Mouse (Mus musculus) myocyte (in vitro differentiated cells): ENCODE measurements at regions not wholly inside any gene's neighbourhood (a gene's known extent, or its start where the extent isn't known, plus 50 kb on each side); places are given as distances from the start of the nearest gene placed in this dataset.

Source experiments
- H3K27me3 ChIP-seq: one replicate; pipeline ENCODE4 v1.6.1; 2011; ENCODE audit not compliant: control insufficient read depth, insufficient read depth, insufficient read length
- H3K36me3 ChIP-seq: one replicate; pipeline ENCODE4 v1.6.1; 2011; ENCODE audit not compliant: control insufficient read depth, insufficient read depth
- H3K4me2 ChIP-seq: one replicate; pipeline ENCODE4 v1.6.1; 2011; ENCODE audit warnings: low read depth, control low read depth
- H3K4me3 ChIP-seq: one replicate; pipeline ENCODE4 v1.5.1; 2011; ENCODE audit warnings: mild to moderate bottlenecking, control low read depth, moderate library complexity
- H3K79me2 ChIP-seq: one replicate; pipeline ENCODE4 v1.6.1; 2011; ENCODE audit not compliant: control insufficient read depth, insufficient read depth
- H3ac ChIP-seq: one replicate; pipeline ENCODE4 v1.6.1; 2011; ENCODE audit not compliant: control insufficient read depth, insufficient read length
- CEBPB ChIP-seq: IDR thresholded peaks from 2 replicates; pipeline ENCODE4 v1.6.1; 2011; ENCODE audit warnings: mild to moderate bottlenecking, moderate library complexity; ENCODE audit not compliant: poor library complexity, insufficient read depth, severe bottlenecking
- E2F4 ChIP-seq: IDR thresholded peaks from one replicate; pipeline ENCODE4 v1.6.1; 2011; ENCODE audit warnings: mild to moderate bottlenecking, control low read depth, moderate library complexity; ENCODE audit not compliant: insufficient read depth
- MAX ChIP-seq: IDR thresholded peaks from one replicate; pipeline ENCODE4 v1.6.1; 2011; ENCODE audit warnings: low read depth, mild to moderate bottlenecking, control low read depth
- MYOD1 ChIP-seq, 3 experiments: IDR thresholded peaks; one replicate each; pipeline ENCODE4 v1.6.1; 2011; ENCODE audit warnings: control low read depth in 2 of 3, low read depth in 2 of 3, mild to moderate bottlenecking in 2 of 3, moderate library complexity in 1 of 3; ENCODE audit not compliant: insufficient read length in 2 of 3, control insufficient read depth in 1 of 3
- MYOG ChIP-seq, 3 experiments: IDR thresholded peaks; one replicate each; pipeline ENCODE4 v1.6.1; 2011; ENCODE audit warnings: control low read depth in 2 of 3, low read depth in 2 of 3, mild to moderate bottlenecking in 2 of 3; ENCODE audit not compliant: insufficient read length in 2 of 3, control insufficient read depth in 1 of 3, insufficient read depth in 1 of 3
- POLR2A ChIP-seq: IDR thresholded peaks from one replicate; pipeline ENCODE4 v1.6.1; 2011; ENCODE audit warnings: low read depth, mild to moderate bottlenecking, control low read depth, moderate library complexity; ENCODE audit not compliant: insufficient read length
- POLR2AphosphoS2 ChIP-seq: IDR thresholded peaks from one replicate; pipeline ENCODE4 v1.6.1; 2011; ENCODE audit warnings: low read depth, control low read depth; ENCODE audit not compliant: insufficient read length
- REST ChIP-seq: IDR thresholded peaks from one replicate; pipeline ENCODE4 v1.6.1; 2011; ENCODE audit warnings: mild to moderate bottlenecking, control low read depth, moderate library complexity; ENCODE audit not compliant: insufficient read depth, insufficient read length
- SRF ChIP-seq: IDR thresholded peaks from one replicate; pipeline ENCODE4 v1.6.1; 2011; ENCODE audit warnings: low read depth; ENCODE audit not compliant: control insufficient read depth, insufficient read length
- TCF12 ChIP-seq: IDR thresholded peaks from one replicate; pipeline ENCODE4 v1.6.1; 2011; ENCODE audit warnings: mild to moderate bottlenecking, control low read depth; ENCODE audit not compliant: poor library complexity, insufficient read depth, severe bottlenecking
- TCF3 ChIP-seq: IDR thresholded peaks from one replicate; pipeline ENCODE4 v1.6.1; 2011; ENCODE audit warnings: low read depth, control low read depth; ENCODE audit not compliant: insufficient read length
- USF1 ChIP-seq: IDR thresholded peaks from one replicate; pipeline ENCODE4 v1.6.1; 2011; ENCODE audit warnings: low read depth, mild to moderate bottlenecking, control low read depth, moderate library complexity

DNA sequence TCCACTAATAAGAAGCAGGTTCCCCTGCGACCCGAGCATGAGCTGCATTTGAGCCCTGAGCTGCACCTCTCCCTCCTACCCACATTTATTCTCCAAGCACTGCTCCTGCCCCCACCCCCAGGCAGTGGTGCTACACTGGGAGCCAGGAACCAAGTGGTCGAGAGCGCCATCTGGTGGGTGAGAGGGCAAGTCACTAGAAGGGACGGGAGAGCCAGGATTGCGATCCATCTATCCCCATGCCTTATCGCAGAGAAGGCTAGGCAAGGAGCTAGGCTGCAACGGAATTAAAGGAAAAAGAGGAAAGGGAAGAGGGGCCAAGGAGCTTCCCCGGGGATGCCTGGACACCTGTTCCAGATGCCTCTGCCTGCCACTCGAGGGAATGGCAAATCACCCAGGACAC lies 120.6 kb upstream of the Slc22a12 start:
- H3K79me2 ChIP-seq = no peaks in the 10 kb centered on the region
- no peak overlapping the region for H3ac ChIP-seq
- H3K4me2 ChIP-seq = no peak overlapping the region
- H3K4me3 ChIP-seq = no peak overlapping the region
- TF ChIP-seq E2F4 (no peak), MYOG (IDR thresholded peaks at IDR 0.05; ENCODE audit: control insufficient read depth in 1 of 3, insufficient read depth in 1 of 3, insufficient read length in 2 of 3, low read depth in 2 of 3) (peak in 1 of 3 experiments; percentile 6), REST (no peak), POLR2AphosphoS2 (no peak), TCF12 (no peak), POLR2A (no peak), MYOD1 (IDR thresholded peaks at IDR 0.05; ENCODE audit: control insufficient read depth in 1 of 3, insufficient read length in 2 of 3, low read depth in 2 of 3) (peak in 1 of 3 experiments; percentile 4), USF1 (no peak), SRF (no peak), MAX (no peak), CEBPB (no peak), TCF3 (no peak)
- H3K36me3 ChIP-seq = no peaks in the 10 kb centered on the region
- H3K27me3 ChIP-seq = peaks cover 7% of the 10 kb centered on the region

- TF ChIP-seq MAX = no peak
- TF ChIP-seq MYOG (IDR thresholded peaks at IDR 0.05; ENCODE audit: control insufficient read depth in 1 of 3, insufficient read depth in 1 of 3, insufficient read length in 2 of 3, low read depth in 2 of 3) = no peak
- TF ChIP-seq MYOD1 (IDR thresholded peaks at IDR 0.05; ENCODE audit: control insufficient read depth in 1 of 3, insufficient read length in 2 of 3, low read depth in 2 of 3) = no peak
- TF ChIP-seq TCF12 = no peak
- TF ChIP-seq SRF = no peak
- no peak for TF ChIP-seq E2F4
- TF ChIP-seq POLR2AphosphoS2 = no peak
- TF ChIP-seq POLR2A = no peak
- no peak for TF ChIP-seq REST
- no peak for TF ChIP-seq CEBPB
- no peak for TF ChIP-seq TCF3
- TF ChIP-seq USF1 = no peak
- H3K27me3 ChIP-seq = peaks cover 7% of the 10 kb centered on the region
- no peaks in the 10 kb centered on the region for H3K79me2 ChIP-seq
- no peak overlapping the region for H3K4me2 ChIP-seq
- no peak overlapping the region for H3ac ChIP-seq
- no peaks in the 10 kb centered on the region for H3K36me3 ChIP-seq
- H3K4me3 ChIP-seq = no peak overlapping the region
These were observed 119.6 kb upstream of the Slc22a12 start for GRCm38 (mm10) chr19:6662346-6662939.

GRCm38 (mm10) chr19:6661508-6661871 lies 118.7 kb upstream of the Slc22a12 start:
- Histone ChIP-seq H3K27me3 (peaks cover 7% of the 10 kb centered on the region), H3K4me3 (no peak overlapping the region), H3K79me2 (no peaks in the 10 kb centered on the region), H3ac (no peak overlapping the region), H3K4me2 (no peak overlapping the region), H3K36me3 (no peaks in the 10 kb centered on the region)
- TF ChIP-seq CEBPB (no peak), MAX (no peak), TCF3 (no peak), POLR2AphosphoS2 (no peak), POLR2A (no peak), E2F4 (no peak), MYOD1 (IDR thresholded peaks at IDR 0.05; ENCODE audit: control insufficient read depth in 1 of 3, insufficient read length in 2 of 3, low read depth in 2 of 3) (no peak)

DNA sequence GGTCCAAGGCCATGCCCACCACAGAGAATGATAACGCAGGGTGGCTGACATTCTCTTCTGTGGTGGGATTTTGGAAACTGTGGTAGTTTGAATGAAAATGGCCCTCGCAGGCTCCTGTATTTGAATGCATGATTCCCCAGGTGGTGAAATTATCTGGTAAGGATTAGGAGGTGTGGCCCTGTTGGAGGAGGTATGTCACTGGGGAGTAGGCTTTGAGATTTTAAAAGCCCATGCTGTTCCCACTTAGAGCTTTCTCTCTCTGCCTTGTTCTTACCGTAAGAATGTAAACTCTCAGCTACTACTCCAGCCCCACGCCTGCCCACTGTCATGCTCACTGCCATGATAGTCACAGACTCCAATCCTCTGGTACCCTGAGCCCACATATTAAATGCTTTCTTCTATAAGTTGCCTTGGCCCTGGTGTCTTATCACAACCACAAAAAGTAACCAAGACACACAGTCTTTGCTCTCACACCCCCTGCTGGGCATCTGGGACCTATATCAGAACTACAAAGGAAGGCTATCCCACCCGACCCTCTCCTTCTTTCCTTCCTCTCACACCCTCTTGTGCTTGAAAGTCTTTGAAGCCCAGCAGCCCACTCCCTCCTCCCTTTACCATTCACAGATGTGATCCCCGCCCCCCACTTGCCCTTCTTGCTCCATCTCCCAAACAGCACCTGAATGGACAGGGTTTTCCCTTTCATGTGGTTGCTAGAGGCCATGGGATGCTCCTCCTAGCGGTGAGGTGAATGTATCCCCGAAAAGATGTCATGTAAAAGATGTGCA lies 118.1 kb upstream of the Slc22a12 start:
- H3K79me2 ChIP-seq = no peaks in the 10 kb centered on the region
- TF ChIP-seq SRF (no peak), MAX (no peak), E2F4 (no peak), CEBPB (no peak), TCF3 (no peak), POLR2AphosphoS2 (no peak), REST (no peak), POLR2A (no peak), MYOD1 (IDR thresholded peaks at IDR 0.05; ENCODE audit: control insufficient read depth in 1 of 3, insufficient read length in 2 of 3, low read depth in 2 of 3) (no peak), MYOG (IDR thresholded peaks at IDR 0.05; ENCODE audit: control insufficient read depth in 1 of 3, insufficient read depth in 1 of 3, insufficient read length in 2 of 3, low read depth in 2 of 3) (no peak), USF1 (no peak), TCF12 (no peak)
- no peak overlapping the region for H3K4me2 ChIP-seq
- no peak overlapping the region for H3ac ChIP-seq
- H3K4me3 ChIP-seq = no peak overlapping the region
- peaks cover 7% of the 10 kb centered on the region for H3K27me3 ChIP-seq
- no peaks in the 10 kb centered on the region for H3K36me3 ChIP-seq

DNA sequence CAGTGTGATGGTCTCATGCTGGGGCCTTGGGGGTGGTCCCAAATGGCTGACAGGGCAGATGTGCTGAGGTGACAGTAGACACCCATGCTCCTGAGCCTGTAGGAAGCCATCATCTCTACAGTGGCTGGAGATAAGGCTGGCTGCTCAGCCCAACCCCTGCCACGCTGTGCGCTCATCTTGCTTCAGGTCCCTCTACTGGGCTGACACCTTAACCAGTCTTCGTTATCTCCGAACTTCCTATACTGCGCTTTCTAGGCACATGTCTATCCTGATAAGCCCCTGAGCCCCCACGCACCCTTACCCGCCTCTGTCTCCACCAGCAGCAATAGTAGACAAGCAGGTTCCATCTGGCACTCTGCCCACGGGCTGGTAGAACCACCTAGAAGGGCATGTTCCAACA lies 117.3 kb upstream of the Slc22a12 start:
- H3K27me3 ChIP-seq = peaks cover 7% of the 10 kb centered on the region
- H3K4me3 ChIP-seq = no peak overlapping the region
- H3K36me3 ChIP-seq = no peaks in the 10 kb centered on the region
- no peak overlapping the region for H3ac ChIP-seq
- TF ChIP-seq REST (no peak), USF1 (no peak), CEBPB (no peak), POLR2A (no peak), POLR2AphosphoS2 (no peak), MAX (no peak), TCF3 (no peak), E2F4 (no peak), MYOD1 (IDR thresholded peaks at IDR 0.05; ENCODE audit: control insufficient read depth in 1 of 3, insufficient read length in 2 of 3, low read depth in 2 of 3) (no peak), SRF (no peak), MYOG (IDR thresholded peaks at IDR 0.05; ENCODE audit: control insufficient read depth in 1 of 3, insufficient read depth in 1 of 3, insufficient read length in 2 of 3, low read depth in 2 of 3) (no peak), TCF12 (no peak)
- H3K4me2 ChIP-seq = no peak overlapping the region
- no peaks in the 10 kb centered on the region for H3K79me2 ChIP-seq
